Mouse (Mus musculus) cerebellum, adult 2 months (tissue): ENCODE measurements around the gene Gldc.

Experiments used
- CTCF ChIP-seq: fragments of 200-500 bp; IDR thresholded peaks from 2 replicates; pipeline ENCODE4 v1.5.1; 2011; ENCODE audit warnings: low read depth, mild to moderate bottlenecking, control low read depth, low read length, moderate library complexity, borderline replicate concordance; ENCODE audit not compliant: insufficient read depth
- POLR2A ChIP-seq: fragments of 200-500 bp; IDR thresholded peaks from 2 replicates; pipeline ENCODE4 v1.6.1; 2011; ENCODE audit warnings: low read length, control low read depth, borderline replicate concordance; ENCODE audit not compliant: insufficient read depth

DNA sequence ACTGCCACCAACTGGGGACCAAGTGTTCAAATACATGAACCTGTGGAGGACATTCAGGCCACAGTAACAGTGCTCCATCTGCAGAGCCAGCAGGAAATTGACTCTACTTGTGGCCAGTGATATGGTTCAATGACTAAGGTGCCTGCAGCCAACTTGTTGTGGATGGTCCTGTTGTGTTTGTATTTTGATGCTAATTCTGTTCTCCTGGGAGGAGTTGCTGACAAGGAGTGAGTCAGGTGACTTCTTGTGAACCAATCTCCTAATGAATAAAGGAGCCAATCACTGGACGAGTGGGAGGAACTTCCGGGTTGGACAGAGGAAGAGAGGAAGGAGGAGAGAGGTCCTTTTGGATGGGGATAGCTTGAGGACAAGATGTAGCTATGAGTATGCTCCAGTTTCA is 10.3 kb upstream of the Gldc start:
- TF ChIP-seq CTCF (no peak), POLR2A (no peak)
